Mouse (Mus musculus) neural tube, embryonic 11.5 days (tissue): Measurements from ENCODE around the gene Trim63. TPM values are rescaled to one million over a fixed set of nuclear protein-coding genes. Genes with fewer than 3 reads are reported as not detected.

Source experiments
- polyA plus RNA-seq: library from polyadenylated mRNA; unstranded; fragments of >200 nt; fragmentation: Nextera tagmentation; extraction: Ambion mirVana; gene quantifications from 2 replicates; pipeline ENCODE4 v1.2.1, GENCODE M21; 2014

Gene Trim63
- polyA plus RNA-seq, 1 experiment from 2014 or later = 1.6 TPM

Other genes starting within 250 kb of the Trim63 start
- 5.7 and 6.4 TPM in 2 replicates for gene Cd52, start 220.0 kb upstream of the Trim63 start, polyA plus RNA-seq
- gene Ubxn11, start 212.6 kb upstream of the Trim63 start, polyA plus RNA-seq = 4.7 and 7.1 TPM in 2 replicates
- 295 and 314 TPM in 2 replicates for gene Sh3bgrl3, start 186.3 kb upstream of the Trim63 start, polyA plus RNA-seq
- 30.0 and 30.6 TPM in 2 replicates for gene Cep85, start 128.0 kb upstream of the Trim63 start, polyA plus RNA-seq
- gene Gm7534, start 112.1 kb upstream of the Trim63 start, polyA plus RNA-seq = not detected in 2 replicates
- gene Catsper4, start 87.7 kb upstream of the Trim63 start, polyA plus RNA-seq = not detected in 2 replicates
- gene Cnksr1, start 76.7 kb upstream of the Trim63 start, polyA plus RNA-seq = 0.36 and 0.50 TPM in 2 replicates
- 0.28 TPM in 1 of 2 replicates, not detected in the other for gene E130218I03Rik, start 71.5 kb upstream of the Trim63 start, polyA plus RNA-seq
- gene Zfp593, start 69.5 kb upstream of the Trim63 start, polyA plus RNA-seq = 18.6 and 19.2 TPM in 2 replicates
- not detected in 2 replicates for gene Gm30191, start 68.2 kb upstream of the Trim63 start, polyA plus RNA-seq
- 11.1 and 11.8 TPM in 2 replicates for gene Grrp1, start 61.0 kb upstream of the Trim63 start, polyA plus RNA-seq
- 21.6 and 23.1 TPM in 2 replicates for gene Pdik1l, start 27.2 kb upstream of the Trim63 start, polyA plus RNA-seq
- not detected in 2 replicates for gene Slc30a2, start 28.1 kb downstream of the Trim63 start, polyA plus RNA-seq
- 0.24 and 0.37 TPM in 2 replicates for gene Extl1, start 68.7 kb downstream of the Trim63 start, polyA plus RNA-seq
- 6.9 and 11.4 TPM in 2 replicates for gene Pafah2, start 81.2 kb downstream of the Trim63 start, polyA plus RNA-seq
- 3,693 and 3,815 TPM in 2 replicates for gene Stmn1, start 153.2 kb downstream of the Trim63 start, polyA plus RNA-seq
- 2.0 and 2.2 TPM in 2 replicates for gene Paqr7, start 181.6 kb downstream of the Trim63 start, polyA plus RNA-seq
- gene Aunip, start 195.9 kb downstream of the Trim63 start, polyA plus RNA-seq = 6.5 and 8.1 TPM in 2 replicates
- gene Mtfr1l, start 220.3 kb downstream of the Trim63 start, polyA plus RNA-seq = 130 and 133 TPM in 2 replicates
- 48.0 TPM in 2 replicates for gene Selenon, start 237.0 kb downstream of the Trim63 start, polyA plus RNA-seq